Mouse (Mus musculus) spleen, adult 12 weeks (tissue): Measurements from ENCODE around the gene Dnmt3b.

Source experiments
- DNase-seq: peaks from one replicate; pipeline ENCODE4 v3.0.0; 2022; ENCODE audit warnings: low spot score

The Dnmt3b gene

DNA sequence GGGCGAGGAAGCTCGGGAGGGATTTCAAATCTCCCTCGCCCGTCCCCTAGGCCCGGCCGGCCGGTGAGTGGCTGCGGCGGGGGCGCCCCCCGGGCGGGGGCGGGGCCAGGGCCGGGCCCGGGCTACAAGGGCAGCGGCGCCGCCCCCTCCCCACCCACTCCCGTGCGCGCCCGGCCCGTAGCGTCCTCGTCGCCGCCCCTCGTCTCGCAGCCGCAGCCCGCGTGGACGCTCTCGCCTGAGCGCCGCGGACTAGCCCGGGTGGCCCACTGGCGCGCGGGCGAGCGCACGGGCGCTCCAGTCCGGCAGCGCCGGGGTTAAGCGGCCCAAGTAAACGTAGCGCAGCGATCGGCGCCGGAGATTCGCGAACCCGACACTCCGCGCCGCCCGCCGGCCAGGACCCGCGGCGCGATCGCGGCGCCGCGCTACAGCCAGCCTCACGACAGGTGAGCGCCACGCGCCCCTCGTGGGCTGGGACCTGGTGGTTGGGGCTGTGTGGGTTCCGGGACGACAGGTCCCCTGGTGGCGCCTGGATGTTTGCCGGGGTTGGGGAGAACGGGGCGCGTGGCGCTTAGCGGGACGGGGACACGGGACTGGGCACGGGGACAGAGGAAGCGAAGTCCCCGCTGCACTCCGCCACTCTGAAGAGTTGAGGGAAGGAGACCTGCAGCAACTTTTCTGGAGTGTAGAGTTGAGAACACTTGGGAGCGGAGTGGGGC, at the start of gene Dnmt3b:
Gene Dnmt3b, plus strand, starts transcription at position 153 of the 716 bp plus-strand sequence.
- peak; percentile 15 for DNase-seq

DNA sequence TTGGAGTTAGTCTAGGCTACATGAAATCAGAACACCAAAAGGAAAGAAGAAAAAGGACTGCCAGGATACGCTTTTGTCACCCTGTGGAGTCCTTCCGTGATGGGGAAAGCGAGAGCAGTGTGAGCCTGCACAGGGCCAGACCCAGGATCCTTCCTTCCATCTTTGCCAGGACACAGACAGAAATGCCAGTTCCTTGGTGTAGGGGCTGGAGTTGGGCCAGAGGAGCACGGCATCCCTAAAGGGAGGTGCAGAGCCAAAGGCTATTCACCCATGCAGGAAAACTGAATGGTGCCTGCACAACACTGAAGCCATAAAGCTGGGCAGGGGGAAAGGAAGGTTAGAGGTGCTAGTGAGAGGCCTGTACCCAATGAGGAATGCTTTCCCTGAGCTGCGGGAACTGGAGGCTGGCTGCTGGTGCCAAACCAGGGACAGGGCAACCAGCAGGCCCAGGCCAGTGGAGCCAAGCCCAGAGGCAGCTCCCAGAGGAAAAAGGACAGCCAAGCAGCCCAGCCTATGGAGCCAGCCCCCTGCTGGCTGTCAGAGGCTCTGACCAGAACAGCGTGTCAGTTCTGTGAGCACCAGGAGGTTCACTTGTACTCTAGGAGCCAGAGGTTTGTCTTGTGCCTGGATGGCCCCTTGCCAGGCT, 49.1 kb upstream of the Dnmt3b start:
- no peak for DNase-seq

DNA sequence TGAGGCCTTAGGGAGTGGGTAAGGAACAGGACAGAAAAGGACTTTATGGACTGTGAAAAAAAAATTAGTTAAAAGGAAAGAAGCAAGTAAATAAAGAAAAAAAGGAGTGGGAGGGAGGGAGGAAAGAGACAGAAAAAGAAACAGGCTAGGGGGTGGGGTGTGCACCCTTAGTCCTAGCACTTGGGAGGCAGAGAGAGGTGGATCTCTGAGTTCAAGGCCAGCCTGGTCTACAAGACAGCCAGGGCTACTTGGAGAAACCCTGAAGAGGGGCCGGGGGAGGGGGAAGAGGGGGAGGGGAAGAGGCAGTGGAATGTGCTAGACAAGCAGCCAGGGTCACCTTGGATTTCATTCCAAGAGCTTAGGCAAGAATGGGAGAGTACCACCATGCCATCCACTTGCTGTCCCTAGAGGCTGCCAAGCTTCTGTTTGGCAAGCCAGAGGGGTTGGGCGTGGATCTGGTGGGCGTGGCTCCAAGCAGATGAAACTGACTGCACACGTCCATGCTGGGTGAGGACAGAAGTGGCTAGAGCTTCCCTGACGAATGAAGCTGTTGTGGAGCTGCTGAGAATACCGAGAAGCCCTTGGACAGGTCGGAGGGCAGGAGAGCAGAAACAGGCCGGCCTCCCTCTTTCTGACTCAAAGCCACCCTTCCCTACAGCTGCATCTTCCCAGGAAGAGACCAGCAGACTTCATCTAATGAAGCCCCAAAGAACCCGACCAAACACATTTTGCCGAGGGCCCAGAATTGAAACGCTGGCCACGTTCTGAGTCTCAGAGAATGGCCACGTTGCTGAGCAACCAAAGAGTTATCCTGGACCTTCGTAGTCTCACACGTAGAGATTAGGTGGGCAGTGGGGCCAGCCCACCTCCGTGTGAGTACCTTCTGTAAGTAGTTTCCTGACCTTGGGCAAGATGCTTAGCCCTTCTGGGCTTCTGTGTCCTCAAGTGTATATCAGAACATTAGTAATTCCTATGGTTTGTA, 48.3 kb upstream of the Dnmt3b start:
- no peak for DNase-seq

DNA sequence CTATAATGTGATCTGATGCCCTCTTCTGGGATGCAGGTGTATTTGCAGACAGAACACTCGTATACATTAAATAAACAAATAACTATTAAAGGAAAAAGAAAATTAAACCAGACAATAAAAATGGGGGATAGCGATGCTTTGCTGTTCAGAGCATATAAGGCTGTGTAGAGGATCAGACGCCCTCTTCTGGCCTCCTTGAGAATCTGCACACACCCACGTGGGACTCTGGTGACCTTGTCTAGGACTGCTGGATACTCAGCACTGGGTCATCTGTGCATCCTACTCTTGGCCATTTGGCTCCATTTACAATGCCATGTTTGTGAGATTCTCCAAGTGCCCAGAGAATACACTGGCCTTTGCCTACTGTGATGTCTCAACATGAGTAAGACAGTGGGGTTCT, 45.5 kb upstream of the Dnmt3b start:
- no peak for DNase-seq

DNA sequence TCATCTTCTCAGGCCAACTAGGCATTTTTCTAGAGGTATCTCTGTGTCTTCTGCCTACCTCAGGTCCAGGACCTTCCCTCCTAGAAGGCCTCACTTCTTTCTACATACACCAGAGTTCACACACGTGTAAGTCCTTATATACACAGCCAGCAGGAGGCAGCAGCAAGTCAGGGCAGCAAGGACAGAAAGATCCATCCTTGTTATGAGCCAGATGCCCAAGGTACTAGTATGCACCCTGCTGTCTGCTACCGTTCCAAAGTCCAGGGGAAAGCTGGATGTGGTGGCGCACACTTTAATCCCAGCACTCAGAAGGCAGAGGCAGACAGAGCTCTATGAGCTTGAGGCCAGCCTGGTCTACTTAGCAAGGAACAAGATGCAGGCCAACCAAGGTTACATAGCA, 42.8 kb upstream of the Dnmt3b start:
- peak; percentile 33 for DNase-seq

DNA sequence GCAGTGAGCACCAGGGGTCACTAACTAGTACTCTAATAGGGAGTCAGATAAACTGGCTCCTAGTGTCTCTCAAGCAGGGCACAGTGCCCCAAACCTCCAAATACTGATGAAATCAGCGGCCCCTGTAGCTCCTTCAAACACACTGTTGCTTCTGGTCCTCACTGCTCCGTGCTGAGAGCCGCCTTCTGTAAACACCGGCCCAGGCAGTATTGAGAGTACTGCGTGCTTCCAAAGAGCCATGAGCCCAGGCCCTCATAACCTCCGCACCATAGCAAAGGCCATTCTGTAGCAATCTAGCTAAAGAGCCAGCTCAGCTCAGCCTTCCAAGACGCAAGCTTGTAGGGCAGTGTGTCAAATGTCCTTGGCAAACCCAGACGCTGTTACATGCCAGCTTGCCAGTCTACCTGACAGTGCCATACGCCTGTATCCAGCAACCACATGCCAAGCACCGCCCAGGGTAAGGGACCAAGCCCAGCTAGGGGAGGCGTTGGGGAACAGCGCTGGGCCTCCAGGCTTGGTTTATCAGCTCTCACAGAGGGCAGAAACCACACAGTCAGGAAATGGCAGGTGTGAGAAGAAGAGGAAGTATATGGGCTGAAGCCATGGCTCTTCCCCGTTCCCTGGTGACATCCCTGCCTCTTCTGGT, 41.3 kb upstream of the Dnmt3b start:
- DNase-seq = no peak

DNA sequence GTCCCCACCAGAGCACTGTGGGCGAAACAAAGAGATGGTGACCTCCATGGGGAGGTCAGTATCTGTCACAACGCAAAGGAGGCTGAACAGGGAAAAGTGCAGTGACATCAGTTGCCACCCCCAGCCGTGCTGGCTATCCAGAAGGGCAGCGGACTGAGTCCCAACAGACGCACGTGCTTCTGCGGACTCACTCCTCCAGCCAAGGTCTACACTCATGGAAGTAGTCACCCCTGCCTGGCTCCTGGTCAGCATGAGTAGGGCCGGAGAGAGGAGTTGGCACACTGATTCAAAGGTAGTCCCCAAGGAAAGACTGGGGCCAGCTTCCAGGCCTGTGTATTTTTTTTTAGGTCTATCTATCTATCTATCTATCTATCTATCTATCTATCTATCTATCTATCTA, 40.2 kb upstream of the Dnmt3b start:
- DNase-seq = no peak

DNA sequence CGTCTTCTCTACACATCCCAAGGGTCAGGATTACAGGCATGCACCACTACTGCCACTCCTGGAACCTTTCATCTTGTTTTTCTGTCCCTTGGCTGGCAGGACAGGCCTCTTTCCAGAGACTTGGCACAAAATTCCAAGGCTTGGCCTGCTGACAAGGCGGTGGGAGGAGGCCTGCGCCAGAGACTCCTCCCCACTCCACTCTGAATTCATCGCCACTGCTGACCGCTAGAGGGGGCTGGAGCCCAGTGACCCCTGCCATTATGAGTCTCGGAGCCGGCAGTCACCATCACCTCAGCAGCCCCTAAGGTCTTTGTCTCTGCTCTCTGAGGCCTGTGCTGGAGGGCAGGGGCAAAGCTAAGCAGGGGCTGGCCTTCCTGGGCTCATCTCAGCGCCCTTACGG, 39.7 kb upstream of the Dnmt3b start:
- peak; percentile 68 for DNase-seq

DNA sequence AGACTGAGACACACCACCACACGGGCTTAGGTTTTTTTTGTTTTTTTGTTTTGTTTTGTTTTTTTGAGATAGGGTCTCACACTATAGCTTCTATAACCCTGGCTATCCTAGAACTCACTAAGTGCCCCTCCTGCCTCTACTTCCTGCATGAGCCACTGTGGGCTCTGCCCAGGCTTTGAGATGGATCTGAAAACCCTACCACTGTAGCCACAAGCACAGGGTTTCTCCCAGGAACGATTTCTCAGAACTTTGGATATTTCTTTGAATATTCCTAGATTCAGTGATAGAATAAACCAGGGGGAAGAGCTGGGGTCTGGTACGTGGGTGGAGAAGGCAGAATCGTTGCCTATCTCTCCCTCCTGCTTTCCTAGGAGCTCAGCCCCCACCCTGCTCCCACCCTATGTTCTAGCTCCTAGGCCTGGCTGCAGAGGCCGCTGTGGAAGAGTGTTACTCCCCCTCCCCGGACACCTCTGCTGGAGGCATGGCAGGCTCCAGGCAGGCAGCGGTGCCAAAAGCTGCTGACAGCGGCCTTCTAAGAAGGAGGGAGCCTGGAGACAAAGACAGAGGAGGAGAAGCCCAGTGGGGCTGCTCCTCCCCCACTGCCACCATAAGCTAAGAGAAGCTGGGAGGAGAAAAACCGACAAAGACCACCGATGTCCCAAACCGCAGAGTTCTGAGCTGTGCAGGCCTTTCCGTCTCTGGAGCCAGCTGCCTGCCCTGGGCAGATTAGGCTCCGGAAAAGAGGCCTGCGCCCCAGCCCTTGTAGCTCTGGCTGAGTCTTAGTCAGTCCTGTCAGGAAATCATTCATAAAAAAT, 38.6 kb upstream of the Dnmt3b start:
- DNase-seq = no peak

DNA sequence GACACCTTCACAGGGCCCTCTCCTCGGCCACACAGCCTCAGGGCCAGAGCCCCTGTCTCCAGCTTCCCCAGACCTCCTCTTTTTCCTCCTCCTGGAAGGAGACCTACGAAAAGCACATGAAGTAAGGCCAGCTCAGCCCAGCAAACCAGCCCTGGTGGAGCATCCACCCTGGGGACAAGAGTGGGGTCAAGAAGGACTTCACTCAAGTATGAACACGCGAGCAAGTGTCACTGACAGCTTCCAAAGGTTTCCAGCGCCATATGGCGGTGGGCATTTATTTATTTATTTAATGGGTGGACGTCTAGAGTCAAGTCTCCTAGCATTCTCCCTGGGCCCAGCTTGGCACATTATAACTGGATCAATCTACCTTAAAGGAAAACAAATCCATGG, 38.0 kb upstream of the Dnmt3b start:
- no peak for DNase-seq

DNA sequence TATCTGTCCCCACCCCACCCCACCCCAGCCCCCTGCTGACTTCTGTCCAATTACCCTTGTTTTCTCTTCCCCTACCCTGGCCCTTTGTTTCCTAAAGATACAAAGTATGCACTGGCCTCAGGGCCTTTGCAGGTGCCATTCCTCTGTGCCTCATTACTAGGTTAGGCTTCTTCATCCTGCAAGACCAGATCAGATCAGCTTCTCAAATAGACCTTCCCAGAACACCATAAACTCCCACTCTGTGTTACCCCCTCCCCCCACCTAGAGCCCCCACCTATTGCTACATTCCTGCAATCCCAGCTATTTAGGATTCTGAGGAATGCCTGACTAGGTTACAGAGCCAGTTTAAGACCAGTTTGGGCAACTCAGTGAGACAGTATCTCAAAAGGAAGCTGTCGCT, 37.5 kb upstream of the Dnmt3b start:
- DNase-seq = no peak

DNA sequence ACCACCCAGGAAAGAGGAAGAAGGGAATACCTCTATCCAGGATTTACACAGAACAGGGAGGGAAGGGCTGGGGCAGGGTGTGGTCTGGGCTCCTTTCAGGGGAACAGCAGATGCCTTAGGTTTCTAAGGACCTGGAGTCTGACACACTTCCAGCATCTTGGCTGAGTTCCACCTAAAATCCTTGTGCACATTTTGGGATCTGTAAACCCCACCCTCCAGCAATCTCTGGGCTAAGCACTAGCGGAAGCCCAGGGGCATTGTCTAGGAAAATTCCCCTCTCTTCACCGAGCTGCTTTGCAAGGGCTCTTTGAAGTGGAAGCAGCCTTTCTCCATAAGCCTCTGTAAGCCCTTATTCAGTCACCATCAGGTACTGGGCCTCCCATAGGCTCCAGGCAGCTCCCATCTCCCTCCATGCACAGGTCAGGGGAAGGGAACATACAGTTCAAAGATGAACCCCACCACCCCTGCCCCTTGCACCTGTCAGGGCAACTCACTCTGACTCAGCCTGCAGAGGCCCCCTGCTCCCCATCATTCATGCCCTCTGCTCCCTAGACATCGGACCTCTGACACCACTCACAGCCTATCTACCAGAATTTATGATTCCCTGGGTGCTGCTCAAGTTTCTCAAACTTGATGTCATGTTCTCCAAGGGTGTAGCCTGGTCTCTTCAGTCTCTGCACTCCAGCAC, 36.5 kb upstream of the Dnmt3b start:
- no peak for DNase-seq

DNA sequence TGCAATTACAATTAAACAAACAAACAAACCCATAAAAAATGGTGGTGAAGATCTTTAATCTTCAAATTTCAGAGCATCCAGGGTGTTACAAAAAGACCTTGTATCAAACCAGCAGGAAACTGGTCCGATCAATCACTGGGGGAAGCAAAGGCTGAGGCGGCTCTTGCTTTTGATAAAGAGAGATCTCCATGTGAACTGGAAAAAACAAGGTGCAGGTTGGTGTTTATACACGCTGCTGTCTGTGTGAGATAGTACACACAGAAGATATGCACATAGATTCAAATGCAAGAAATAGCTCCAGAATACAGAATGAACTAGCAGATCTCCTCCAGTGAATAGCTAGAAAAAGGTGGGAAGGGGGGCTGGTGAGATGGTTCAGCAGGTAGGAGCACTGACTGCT, 32.4 kb upstream of the Dnmt3b start:
- DNase-seq = no peak

DNA sequence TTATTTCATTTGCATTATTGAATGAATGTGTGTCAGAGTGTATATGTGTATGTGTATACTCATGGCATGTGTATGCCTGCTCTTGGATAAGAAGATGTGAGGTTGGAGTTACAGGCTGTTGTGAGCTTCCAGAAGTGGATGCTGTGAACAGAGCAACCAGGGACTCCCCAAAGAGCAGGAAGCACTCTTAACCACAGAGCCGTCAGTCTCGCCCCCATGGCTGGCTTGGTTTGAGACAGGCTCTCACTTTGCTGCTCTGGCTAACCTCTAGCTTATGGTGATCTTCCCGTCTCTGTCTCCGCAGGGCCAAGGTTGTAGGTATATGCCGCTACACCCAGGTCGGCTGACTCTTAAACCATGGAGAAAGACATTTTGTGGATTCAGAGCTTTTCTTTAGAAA, 30.8 kb upstream of the Dnmt3b start:
- DNase-seq = no peak

DNA sequence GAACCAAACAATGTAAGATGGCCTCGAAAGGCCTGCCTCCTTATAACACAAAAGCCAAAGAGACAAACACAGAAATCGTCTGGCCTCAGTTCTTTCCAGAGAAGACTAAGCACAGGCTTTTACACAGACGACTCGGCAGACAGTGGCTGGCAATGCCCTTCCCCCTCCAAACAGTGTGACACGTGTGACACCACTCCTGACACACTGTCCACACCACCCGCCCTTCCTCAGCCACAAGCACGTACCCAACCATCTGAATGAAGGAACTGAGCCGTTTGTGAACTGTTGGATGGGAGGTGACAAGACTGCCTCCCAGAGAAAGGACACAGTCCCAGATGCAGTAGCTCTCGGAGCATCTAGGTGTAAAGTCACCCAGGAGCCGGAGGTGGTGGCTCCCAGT, 30.4 kb upstream of the Dnmt3b start:
- DNase-seq = no peak

DNA sequence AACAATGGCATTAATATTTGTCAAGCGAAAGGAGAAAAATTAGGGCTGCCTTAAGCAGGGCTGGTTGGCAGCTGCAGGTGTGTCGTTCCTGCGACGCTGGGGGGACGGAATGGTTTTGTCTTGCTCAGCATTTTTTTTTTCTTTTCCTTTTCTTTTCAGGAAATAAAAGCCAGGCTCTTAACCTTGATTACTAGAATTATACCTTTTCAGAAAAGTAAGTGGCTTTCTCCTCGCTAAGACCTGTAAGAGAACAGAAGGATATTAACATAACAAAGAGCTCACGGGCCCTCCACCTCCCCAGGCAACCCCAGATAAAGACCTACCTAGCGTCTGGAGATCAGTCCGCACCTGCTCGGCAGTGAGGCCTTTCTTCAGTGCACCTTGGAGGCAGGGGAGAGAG, 26.8 kb upstream of the Dnmt3b start:
- DNase-seq = no peak

DNA sequence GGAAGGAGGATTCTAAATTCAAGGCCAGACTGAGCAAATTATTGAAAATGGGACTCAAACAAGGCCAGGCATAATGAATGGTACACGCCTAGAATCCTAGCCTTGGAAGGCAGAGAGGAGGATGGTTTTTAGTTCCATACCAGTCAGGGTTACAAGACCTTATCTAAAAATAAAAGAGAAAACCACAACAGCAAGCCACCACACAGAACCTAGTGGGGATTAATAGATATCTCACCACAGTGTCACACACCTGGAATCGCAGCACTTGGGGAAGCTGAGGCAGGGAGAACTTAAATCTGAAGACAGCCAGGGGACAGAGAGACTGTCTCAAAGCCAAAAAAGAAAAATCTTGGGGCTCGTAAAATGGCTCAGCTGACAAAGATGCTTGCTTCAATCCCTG, 18.3 kb upstream of the Dnmt3b start:
- DNase-seq = no peak

DNA sequence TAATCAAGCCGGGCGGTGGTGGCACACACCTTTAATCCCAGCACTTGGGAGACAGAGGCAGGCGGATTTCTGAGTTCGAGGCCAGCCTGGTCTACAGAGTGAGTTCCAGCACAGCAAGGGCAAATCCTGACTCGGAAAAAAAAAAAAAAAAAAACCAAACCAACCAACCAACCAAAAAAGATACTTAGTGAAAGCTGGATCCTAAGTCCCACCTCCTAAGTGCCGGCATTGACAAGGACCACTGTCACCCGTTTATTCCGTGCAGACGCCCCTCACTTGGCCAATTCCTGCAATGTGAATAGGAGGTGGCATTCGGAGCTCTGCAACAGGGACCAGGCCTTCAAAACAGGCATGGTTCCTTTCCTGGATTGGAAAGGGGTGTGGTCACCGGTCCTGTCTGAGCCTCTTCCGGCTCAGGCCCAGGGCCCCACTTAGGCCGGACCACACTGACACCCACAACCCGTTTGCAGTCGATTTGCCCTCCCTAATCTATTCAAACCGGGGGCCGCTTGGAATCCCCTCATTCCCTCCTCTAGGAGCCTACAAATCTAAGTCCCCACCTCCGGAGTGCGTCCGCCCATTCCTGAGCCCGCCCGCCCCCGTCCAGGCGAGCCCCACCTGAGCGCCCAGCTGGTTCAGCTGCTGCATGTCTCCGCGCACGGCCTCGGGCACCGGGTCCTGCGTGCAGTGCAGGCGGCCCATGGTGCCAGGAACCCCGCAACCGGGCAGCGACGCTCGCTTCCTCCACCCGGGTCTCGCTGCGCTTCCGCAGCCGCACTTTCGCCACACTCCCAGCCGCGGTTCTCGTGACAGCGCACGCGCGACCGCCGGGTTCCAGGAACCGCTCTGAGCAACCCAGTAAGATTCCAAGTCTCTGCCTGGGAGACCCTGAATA, 17.0 kb upstream of the Dnmt3b start, which contains the start of gene Commd7:
Gene Commd7, minus strand, starts transcription at position 806 of the 895 bp plus-strand sequence.
- peak; percentile 75 for DNase-seq

DNA sequence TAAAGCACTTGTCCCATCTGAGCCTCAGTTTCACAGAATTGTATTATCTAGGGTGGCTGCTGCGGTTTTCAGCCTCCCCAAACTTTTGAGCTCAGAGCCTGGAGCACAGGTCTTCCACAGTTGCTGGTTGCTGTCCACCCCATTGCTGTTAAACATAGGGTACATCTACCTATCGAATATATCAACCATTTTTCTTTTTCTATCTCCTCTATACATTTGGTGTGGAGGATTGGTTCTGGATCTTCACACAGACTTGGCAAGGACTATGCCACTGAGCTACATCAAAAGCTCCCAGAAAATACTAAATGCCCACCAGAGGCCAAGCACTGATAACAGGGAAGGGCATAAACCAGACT, 16.4 kb upstream of the Dnmt3b start:
- DNase-seq = no peak

DNA sequence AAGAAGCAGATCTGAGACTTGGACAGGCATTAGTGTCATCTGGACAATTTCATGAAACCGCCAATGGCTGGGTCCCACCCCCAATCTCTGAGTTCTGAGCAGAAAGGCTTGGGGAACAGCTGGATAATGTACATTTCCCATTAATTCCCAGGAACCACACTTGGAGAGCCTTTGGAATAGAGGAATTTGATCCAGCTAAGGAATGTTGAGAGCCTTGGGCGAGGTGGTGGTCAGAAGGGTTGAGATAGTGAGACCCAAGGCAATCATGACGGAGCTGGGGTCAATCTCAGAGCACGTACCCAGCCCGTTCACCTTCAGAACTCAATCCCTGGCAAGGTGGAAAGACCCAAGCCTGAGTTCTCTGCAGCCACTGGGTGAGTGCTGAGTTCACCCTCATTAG, 16.0 kb upstream of the Dnmt3b start:
- no peak for DNase-seq
